Mouse (Mus musculus) forebrain, embryonic 13.5 days (tissue): ENCODE measurements at regions not wholly inside any gene's neighbourhood (a gene's known extent, or its start where the extent isn't known, plus 50 kb on each side); places are given as distances from the start of the nearest gene placed in this dataset.
A peak's percentile ranks its signal among the peaks of the same experiment; 100 is the strongest.

Experiments used
- ATAC-seq: fragments of 200-750 bp; cut with Nextera tagmentation; 2 replicates; pipeline ENCODE4 v1.8.0; 2017
- H3K27ac ChIP-seq: fragments of 300-500 bp; sonication (generic); 2 replicates; pipeline ENCODE4 v1.5.1; 2015; ENCODE audit warnings: inconsistent platforms, mild to moderate bottlenecking, moderate library complexity
- H3K27me3 ChIP-seq: fragments of 300-500 bp; sonication (generic); 2 replicates; pipeline ENCODE4 v1.6.1; 2015; ENCODE audit warnings: mild to moderate bottlenecking, inconsistent platforms
- H3K36me3 ChIP-seq: fragments of 300-500 bp; sonication (generic); 2 replicates; pipeline ENCODE4 v1.6.1; 2015; ENCODE audit warnings: mild to moderate bottlenecking, inconsistent platforms; ENCODE audit not compliant: poor library complexity, severe bottlenecking
- H3K4me1 ChIP-seq: fragments of 300-500 bp; sonication (generic); 2 replicates; pipeline ENCODE4 v1.6.1; 2015; ENCODE audit warnings: inconsistent platforms
- H3K4me2 ChIP-seq: fragments of 300-500 bp; sonication (generic); 2 replicates; pipeline ENCODE4 v1.6.1; 2015; ENCODE audit warnings: inconsistent platforms, mild to moderate bottlenecking, moderate library complexity
- H3K4me3 ChIP-seq: fragments of 300-500 bp; sonication (generic); 2 replicates; pipeline ENCODE4 v1.5.1; 2015; ENCODE audit warnings: mild to moderate bottlenecking, inconsistent platforms
- H3K9ac ChIP-seq: fragments of 300-500 bp; sonication (generic); 2 replicates; pipeline ENCODE4 v1.6.1; 2015; ENCODE audit warnings: mild to moderate bottlenecking, inconsistent platforms
- H3K9me3 ChIP-seq: fragments of 300-500 bp; sonication (generic); replicated peaks from 2 replicates; pipeline ENCODE4 v1.6.1; 2016; ENCODE audit warnings: inconsistent platforms
- WGBS: fragments of 180-500 bp; shearing (Covaris S2); methylation state at CpG from one replicate; pipeline ENCODE4 v1.1.7; 2015; 5-methylcytosine and 5-hydroxymethylcytosine counted together

DNA sequence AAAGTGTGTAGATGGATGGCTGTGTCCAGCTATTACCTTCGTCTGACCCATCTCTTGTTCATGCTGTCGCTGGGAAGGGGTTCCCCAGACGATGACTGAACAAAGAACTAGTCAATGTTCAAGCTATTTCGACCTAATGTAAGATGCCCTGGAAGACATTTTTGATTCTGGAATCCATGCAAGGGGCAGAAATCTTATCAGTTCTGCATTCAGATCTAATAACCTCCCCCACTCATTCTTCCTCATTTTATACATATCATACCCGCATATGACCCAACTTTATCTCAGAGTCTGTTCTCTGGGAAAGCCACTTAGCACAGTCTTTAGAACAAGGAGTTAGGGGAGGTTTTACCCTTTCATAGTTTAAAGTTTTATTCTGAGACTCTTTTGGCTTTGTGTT, 52.2 kb upstream of the 2310009B15Rik start:
- H3K27ac ChIP-seq = no peak overlapping the region
- H3K4me3 ChIP-seq = no peak overlapping the region
- no peaks in the 10 kb centered on the region for H3K4me1 ChIP-seq
- ATAC-seq = no peak
- no peaks in the 10 kb centered on the region for H3K36me3 ChIP-seq
- no peak overlapping the region for H3K4me2 ChIP-seq
- no peak overlapping the region for H3K9ac ChIP-seq
- WGBS = 84% methylated on average over 5 of the region's 5 CpGs
- H3K27me3 ChIP-seq = no peaks in the 10 kb centered on the region
- no peaks in the 10 kb centered on the region for H3K9me3 ChIP-seq

- WGBS = 70% methylated on average over 2 of the region's 2 CpGs
- H3K27ac ChIP-seq = no peak overlapping the region
- ATAC-seq = no peak
Measured at GRCm38 (mm10) chr1:138909654-138910053, 53.0 kb upstream of the 2310009B15Rik start.

DNA sequence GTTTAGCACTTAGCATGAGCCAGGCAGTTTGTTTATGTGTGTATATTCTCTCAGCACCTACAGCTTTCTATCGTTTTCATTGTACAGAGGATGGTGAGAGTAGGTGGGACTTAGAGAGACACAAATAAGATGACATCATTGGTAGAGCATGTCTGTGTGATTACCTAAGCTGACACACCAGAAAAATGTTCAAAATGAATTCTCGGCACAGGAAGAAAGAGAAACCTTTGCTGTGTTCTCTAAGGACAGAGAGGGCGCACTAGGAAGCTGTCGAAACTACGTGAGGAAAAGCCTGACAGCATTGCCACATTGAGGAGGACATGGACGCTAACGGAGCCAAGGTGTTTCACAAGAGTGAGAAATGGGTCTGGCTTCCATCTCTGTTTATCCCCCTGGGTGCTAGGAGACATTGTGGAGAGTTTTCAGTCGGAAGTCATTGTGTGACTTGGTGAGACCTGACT, 51.0 kb upstream of the Dennd1b start:
- Histone ChIP-seq H3K36me3 (no peaks in the 10 kb centered on the region), H3K4me1 (no peaks in the 10 kb centered on the region), H3K9ac (no peak overlapping the region), H3K4me3 (no peak overlapping the region), H3K27me3 (no peaks in the 10 kb centered on the region), H3K9me3 (no peaks in the 10 kb centered on the region), H3K4me2 (no peak overlapping the region), H3K27ac (no peak overlapping the region)
- no peak for ATAC-seq
- WGBS = 55% methylated on average over 8 of the region's 8 CpGs

More at GRCm38 (mm10) chr1:138909654-138910053, 53.0 kb upstream of the 2310009B15Rik start:
- Histone ChIP-seq H3K36me3 (no peaks in the 10 kb centered on the region), H3K4me1 (no peaks in the 10 kb centered on the region), H3K27me3 (no peaks in the 10 kb centered on the region), H3K9me3 (no peaks in the 10 kb centered on the region), H3K4me3 (no peak overlapping the region), H3K9ac (no peak overlapping the region), H3K4me2 (no peak overlapping the region)

- WGBS = 76% methylated on average over 5 of the region's 5 CpGs
- no peak overlapping the region for H3K9ac ChIP-seq
- H3K4me1 ChIP-seq = no peaks in the 10 kb centered on the region
- peak; percentile 19; the same call in 1 of the 2 replicates for ATAC-seq
- H3K4me2 ChIP-seq = no peak overlapping the region
- no peak overlapping the region for H3K4me3 ChIP-seq
- no peaks in the 10 kb centered on the region for H3K27me3 ChIP-seq
- no peaks in the 10 kb centered on the region for H3K36me3 ChIP-seq
- H3K9me3 ChIP-seq = no peaks in the 10 kb centered on the region
- H3K27ac ChIP-seq = no peak overlapping the region
Measured at GRCm38 (mm10) chr1:138912928-138913327, 50.3 kb upstream of the Dennd1b start.

- no peaks in the 10 kb centered on the region for H3K27me3 ChIP-seq
- WGBS = 95% methylated on average over 4 of the region's 4 CpGs
- no peaks in the 10 kb centered on the region for H3K36me3 ChIP-seq
- H3K9me3 ChIP-seq = no peaks in the 10 kb centered on the region
- no peaks in the 10 kb centered on the region for H3K4me1 ChIP-seq
- no peak overlapping the region for H3K4me3 ChIP-seq
- ATAC-seq = 0 out of 2 replicates have a peak, but pooled peaks have one; percentile 16
- H3K27ac ChIP-seq = no peak overlapping the region
- no peak overlapping the region for H3K4me2 ChIP-seq
- H3K9ac ChIP-seq = no peak overlapping the region
Measured at GRCm38 (mm10) chr1:138913428-138913827, 49.8 kb upstream of the Dennd1b start.
